Mouse (Mus musculus): ENCODE measurements around the gene Stk38.

DNA sequence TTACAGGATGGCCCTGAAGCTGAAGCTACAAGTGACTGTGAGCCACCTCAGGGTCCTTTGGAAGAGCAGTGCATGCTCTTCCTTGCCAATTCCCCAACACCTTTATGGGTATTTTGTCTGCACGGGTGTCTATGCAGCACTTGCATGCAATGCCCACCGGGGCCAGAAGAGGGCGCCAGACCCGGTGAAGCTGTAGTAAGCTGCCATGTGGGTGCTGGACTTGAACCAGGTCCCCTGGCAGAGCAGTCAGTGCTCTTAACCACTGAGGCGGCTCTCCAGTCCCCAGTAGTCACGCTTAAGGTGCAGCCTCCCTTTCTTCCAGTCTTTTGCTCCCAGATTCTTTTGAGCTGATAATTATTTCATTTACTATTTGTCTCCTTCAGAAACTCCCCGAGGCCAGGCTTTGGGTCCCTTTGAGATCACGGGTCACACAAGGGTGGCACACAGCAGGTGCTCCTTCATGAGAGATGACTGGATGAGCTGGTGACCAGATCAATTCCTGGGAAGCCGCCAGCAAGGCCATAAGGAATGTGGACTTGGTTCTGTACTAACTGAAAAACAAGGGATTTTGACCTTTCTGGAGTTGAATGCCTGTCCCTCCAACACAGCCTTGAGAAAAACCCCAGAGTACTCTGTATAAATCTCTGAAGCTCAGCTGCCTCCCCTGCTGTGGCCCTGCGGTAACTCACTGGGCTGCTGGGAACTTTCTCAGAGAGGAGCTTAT lies 71.0 kb downstream of the Stk38 start:
- TF ChIP-seq GATA1 (IDR thresholded peaks at IDR 0.05; ENCODE audit: borderline replicate concordance, low read length) = no peak
- TF ChIP-seq FLI1 (IDR thresholded peaks at IDR 0.05; ENCODE audit: low read length) = no peak

All from megakaryocyte, embryonic 14.5 days (primary cell).